Mouse (Mus musculus) lung, postnatal 0 days (tissue): ENCODE results near the gene Lrig2.

Experiments
- CTCF ChIP-seq: IDR thresholded peaks from 2 replicates; pipeline ENCODE4 v1.5.1; 2016; ENCODE audit warnings: antibody characterized with exemption, mild to moderate bottlenecking
- EP300 ChIP-seq: IDR thresholded peaks from 2 replicates; pipeline ENCODE4 v1.6.1; 2016; ENCODE audit warnings: antibody characterized with exemption, mild to moderate bottlenecking, control low read depth

DNA sequence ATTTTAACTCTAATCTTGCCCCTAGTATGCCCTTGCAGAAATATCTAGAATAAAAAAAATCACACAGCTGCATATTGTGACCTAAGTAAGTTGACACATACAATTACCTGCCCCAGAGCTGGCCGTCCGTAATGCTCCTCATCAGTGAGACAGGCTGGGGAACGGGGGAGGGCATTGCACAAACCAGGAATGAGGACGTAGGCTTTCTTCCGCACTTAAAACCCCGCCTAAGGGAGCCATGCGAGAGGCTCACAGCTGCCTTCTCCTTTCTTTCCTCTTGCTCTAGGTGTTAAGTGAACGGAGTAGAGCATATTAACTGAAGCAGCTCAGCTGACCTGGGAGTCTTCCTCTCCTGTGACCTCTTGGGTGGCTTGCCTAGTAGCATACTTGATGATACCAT lies 149.9 kb downstream of the Lrig2 start:
- TF ChIP-seq EP300 (no peak), CTCF (no peak)
